Mouse (Mus musculus): ENCODE results near the gene Pik3ip1. TPM values are rescaled to one million over a fixed set of nuclear protein-coding genes. Genes with fewer than 3 reads are reported as not detected.

The Pik3ip1 gene
- polyA plus RNA-seq, 1 experiment, result 1.4 TPM

DNA sequence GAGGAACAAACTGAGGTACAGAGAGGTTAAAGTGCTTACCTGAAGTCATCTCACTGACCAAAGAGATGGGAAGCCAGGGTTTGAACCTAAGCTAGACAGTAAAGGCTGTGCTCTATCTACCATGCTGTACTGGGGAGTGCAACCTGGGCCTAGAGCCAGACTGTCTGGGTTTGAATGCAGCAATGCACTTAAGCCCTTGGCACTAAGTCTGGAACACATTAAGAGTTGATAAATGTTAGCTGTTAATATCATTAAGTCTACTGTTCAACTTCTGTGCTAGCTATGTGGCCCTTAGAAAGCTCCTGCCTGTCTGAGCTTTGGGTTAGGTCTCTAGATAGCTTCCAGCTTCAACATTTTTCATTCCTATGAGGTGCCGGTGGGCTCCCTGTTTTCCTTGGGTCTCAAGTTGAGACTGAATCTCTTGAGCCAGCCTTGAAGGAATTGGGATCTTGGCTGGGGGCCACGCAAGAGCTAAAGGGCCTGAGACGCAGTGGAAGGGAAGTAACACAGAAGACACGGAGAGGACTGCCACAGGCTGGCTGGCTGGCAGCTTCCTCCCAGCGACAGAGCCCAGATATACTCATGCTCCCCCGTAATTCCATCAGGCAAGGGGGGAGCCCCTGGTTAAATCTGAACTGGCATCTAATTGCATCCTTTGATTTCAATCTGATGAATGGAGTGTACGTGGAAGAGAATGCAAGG is 43.5 kb downstream of the Pik3ip1 start:
- Histone ChIP-seq H3K4me3 (ENCODE audit: insufficient read depth, low read depth, low read length) (no peak overlapping the region), H3K4me1 (ENCODE audit: control insufficient read depth, insufficient read depth, insufficient read length, low read length) (peaks cover 4% of the 10 kb centered on the region; the same call in 1 of the 2 replicates), H3K27ac (replicated peaks; ENCODE audit: low read depth, low read length) (no peak overlapping the region)

DNA sequence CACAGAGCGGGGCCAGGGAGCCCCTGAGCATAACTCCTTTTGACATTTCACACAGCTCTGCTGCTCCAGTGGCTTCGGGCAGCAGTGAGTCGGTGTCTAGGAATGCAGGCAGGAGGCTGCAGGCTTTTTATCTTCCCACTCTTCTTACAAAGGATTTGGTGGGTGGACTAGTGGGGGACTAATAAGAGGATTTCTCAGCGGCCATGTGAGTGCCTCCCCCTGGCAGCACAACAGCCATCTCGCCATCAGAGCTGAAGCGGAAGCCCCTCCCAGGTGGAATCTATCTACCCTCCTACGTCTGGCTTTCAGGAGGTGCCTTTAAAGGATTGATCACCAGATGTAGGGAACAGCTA is 44.1 kb downstream of the Pik3ip1 start:
- peaks cover 4% of the 10 kb centered on the region; the same call in 1 of the 2 replicates for H3K4me1 ChIP-seq (ENCODE audit: control insufficient read depth, insufficient read depth, insufficient read length, low read length)
- H3K4me3 ChIP-seq (ENCODE audit: insufficient read depth, low read depth, low read length), result no peak overlapping the region
- no peak overlapping the region for H3K27ac ChIP-seq (replicated peaks; ENCODE audit: low read depth, low read length)

DNA sequence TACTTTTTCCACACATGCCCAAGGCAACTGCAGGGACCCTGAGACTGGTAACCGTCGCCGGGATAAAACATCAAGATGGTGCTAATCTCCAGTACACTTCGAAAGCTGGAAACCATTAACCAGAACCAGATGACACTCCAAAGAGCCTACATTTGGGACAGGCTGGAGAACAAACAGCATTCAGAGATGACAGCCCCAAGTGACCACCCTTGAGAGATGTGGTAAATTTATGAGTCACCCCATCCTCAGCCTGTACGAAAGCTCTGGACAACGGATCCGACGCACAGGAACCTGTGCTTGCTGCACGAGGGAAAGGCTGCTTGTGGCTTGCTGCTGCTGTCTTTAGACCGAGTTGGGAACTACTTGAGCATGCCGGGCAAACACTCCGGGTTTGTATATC is 44.5 kb downstream of the Pik3ip1 start:
- Histone ChIP-seq H3K4me3 (ENCODE audit: insufficient read depth, low read depth, low read length) (no peak overlapping the region), H3K27ac (replicated peaks; ENCODE audit: low read depth, low read length) (no peak overlapping the region), H3K4me1 (ENCODE audit: control insufficient read depth, insufficient read depth, insufficient read length, low read length) (peaks cover 4% of the 10 kb centered on the region; the same call in 1 of the 2 replicates)

DNA sequence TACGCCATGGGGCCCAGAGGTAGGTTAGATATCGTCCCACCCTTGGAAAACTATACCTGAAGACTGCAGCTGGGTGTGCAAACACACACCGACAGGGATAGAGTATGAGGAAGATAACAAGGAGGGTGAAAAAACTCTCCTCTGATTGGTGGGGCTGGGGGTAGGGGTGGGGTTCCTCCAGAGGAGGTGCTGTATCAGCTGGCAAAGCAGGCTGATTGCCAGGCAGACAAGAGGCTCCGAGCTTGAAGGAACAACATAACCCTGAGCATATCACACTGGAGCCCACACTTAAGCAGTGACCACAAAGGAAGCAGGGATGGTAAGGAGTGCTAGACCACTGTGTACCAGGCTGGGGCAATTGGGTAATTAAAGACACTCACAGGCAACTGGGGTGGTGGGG is 49.2 kb downstream of the Pik3ip1 start:
- no peak overlapping the region for H3K27ac ChIP-seq (replicated peaks; ENCODE audit: low read depth, low read length)
- H3K4me1 ChIP-seq (ENCODE audit: control insufficient read depth, insufficient read depth, insufficient read length, low read length), result no peaks in the 10 kb centered on the region
- no peak overlapping the region for H3K4me3 ChIP-seq (ENCODE audit: insufficient read depth, low read depth, low read length)

DNA sequence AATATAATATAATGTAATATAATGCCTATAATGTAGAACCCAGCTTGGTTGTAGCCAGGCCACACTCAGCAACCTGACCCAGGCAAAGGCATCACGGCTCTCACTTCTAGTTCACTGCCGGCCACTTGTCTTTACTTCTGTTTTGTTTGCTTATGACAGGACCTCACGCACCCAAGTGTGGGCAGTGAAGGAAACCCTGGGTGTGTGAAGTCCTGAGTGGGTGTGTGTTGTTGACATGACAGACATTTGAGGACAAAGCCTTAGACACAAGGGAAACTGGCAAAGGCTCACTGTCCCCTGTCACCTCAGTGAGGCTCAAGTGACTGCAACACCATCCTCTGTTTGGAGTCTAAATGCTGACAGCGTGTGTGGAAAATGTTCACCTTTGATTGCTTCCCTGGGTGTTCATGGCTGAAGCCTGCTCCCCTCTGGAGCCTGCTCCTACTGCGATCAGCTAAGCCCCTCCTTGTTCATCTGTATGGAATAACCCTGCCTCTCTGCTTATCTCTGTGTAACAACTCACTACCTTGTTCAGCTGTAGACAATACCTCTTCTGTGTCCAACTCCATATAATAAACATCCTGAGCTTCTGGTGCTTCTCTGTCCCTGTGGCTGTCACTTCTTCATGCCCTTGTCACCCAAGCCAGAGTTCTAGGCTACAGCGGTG is 51.1 kb downstream of the Pik3ip1 start:
- Histone ChIP-seq H3K4me3 (ENCODE audit: insufficient read depth, low read depth, low read length) (no peak overlapping the region), H3K27ac (replicated peaks; ENCODE audit: low read depth, low read length) (no peak overlapping the region), H3K4me1 (ENCODE audit: control insufficient read depth, insufficient read depth, insufficient read length, low read length) (no peaks in the 10 kb centered on the region)

DNA sequence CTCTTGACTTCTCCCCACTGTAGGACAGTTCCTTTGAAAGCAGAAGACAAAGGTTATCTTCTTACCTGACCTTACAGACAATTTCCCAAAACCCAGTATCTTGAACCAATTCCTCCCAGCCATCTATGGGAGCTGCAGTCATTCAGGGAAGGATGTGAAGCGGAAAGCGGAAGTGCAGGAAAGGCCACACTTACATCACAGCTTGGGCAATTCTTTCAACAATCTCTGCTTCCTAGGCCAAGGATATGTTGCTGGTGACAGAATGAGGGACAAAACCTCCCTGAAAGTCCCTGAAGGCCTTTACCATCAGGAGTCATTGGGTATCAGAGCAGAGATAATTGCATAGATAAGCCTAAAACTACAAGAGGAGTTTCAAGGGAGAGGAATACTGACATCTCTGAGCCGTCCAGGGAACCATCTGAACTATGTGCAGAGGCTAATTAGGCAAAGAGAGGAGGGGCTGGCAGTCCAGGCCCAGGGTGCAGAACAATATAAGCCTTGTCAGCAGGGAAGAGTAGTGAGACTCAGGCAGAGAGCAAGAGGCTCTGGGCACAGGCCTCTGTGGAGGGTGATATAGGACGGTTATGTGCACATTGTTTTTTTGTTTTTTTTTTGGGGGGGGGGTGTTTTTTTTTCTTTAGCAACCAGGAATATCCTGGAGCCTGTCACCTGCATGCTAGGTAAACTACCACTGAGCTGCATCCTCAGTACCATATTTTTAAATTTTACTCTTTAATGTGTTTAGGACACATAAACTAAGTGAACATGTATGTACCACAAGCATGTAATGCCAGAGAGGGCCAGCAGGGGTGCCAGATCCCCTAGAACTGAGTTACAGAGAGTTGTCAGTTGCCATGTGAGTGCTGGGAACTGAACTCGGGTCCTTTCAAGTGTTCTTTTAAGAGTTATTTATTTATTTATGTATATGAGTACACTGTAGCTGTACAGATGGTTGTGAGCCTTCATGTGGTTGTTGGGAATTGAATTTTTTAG is 52.7 kb downstream of the Pik3ip1 start:
- no peaks in the 10 kb centered on the region for H3K4me1 ChIP-seq (ENCODE audit: control insufficient read depth, insufficient read depth, insufficient read length, low read length)
- H3K27ac ChIP-seq (replicated peaks; ENCODE audit: low read depth, low read length), result no peak overlapping the region

DNA sequence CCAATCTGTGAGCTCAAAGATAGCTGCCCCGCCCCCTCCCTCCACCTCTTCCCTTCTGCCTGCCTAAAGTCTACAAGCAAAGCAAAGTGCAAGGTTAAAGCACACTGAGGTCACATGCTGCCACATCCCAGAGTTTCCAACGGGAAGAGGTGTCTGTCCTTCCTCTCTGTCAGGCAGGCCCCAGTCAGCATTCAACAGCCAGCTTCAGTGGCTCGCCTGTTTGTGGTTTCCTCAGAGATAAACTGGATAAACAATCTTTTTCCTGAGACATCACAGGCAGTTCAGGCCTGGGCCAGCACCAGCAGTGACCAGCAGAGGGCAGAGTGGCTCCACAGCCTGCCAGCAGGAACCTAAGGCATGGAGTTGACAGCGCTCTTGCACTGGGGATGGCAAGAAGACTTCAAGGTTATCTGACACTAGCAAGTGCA is 56.8 kb downstream of the Pik3ip1 start:
- Histone ChIP-seq H3K27ac (replicated peaks; ENCODE audit: low read depth, low read length) (no peak overlapping the region), H3K4me1 (ENCODE audit: control insufficient read depth, insufficient read depth, insufficient read length, low read length) (no peaks in the 10 kb centered on the region), H3K4me3 (ENCODE audit: insufficient read depth, low read depth, low read length) (no peak overlapping the region)

More for the DNA sequence above, 52.7 kb downstream of the Pik3ip1 start:
- no peak overlapping the region for H3K4me3 ChIP-seq (ENCODE audit: insufficient read depth, low read depth, low read length)

DNA sequence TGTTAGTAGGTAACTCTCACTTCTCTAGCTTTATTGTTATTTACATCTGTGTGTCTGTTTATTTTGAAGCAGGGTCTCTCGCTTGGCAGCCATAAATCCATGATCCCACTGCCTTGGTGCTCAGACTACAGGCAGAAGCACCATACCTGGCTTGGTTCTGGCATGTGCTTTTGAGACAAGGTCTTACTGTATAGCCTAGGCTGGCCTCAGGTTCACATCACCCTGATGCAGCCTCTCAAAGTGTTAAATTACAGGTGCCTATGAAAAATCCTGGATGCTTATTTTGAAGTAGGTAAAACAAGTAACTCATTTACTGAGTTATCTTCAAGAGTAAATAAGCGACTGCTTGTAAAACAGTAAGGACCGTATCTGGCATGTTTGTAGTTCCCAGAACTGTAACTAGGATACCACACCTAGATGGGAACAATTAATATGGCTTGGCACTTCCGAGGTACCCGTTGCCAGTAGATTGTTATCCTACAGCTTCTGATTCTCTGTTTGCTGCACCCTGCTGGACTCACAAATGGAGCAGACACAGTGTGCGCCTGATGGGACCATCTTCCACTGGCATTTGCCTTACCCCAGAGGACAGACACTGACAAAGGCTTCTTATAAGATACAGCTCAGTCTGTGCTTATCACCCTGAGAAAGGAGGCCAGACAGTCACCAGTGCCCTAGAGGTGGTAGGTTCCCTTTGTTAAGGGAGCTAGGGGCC is 57.4 kb downstream of the Pik3ip1 start:
- no peak overlapping the region for H3K27ac ChIP-seq (replicated peaks; ENCODE audit: low read depth, low read length)
- H3K4me3 ChIP-seq (ENCODE audit: insufficient read depth, low read depth, low read length), result no peak overlapping the region

DNA sequence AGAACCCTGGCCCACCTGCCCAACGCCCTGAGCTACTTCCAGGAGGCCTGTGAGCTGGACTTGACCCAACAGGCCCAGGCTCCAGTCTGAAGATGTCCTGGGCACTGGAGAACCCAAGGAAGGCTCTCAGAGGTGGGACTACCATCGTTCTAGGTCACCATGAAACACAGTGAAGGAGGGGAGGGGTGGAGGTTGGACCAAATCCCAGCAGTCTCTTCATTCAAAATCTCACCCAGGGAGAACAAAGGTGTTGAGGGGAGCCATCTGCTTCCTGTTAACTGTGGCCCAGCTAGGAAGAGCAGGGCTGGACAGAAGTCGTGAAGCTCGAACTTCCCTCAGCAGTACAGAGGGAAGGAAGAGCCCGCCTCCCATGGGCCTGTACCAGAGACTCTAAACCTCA is 59.8 kb downstream of the Pik3ip1 start:
- Histone ChIP-seq H3K4me1 (ENCODE audit: control insufficient read depth, insufficient read depth, insufficient read length, low read length) (no peaks in the 10 kb centered on the region), H3K4me3 (ENCODE audit: insufficient read depth, low read depth, low read length) (no peak overlapping the region), H3K27ac (replicated peaks; ENCODE audit: low read depth, low read length) (no peak overlapping the region)

More for the DNA sequence above, 57.4 kb downstream of the Pik3ip1 start:
- no peaks in the 10 kb centered on the region for H3K4me1 ChIP-seq (ENCODE audit: control insufficient read depth, insufficient read depth, insufficient read length, low read length)

DNA sequence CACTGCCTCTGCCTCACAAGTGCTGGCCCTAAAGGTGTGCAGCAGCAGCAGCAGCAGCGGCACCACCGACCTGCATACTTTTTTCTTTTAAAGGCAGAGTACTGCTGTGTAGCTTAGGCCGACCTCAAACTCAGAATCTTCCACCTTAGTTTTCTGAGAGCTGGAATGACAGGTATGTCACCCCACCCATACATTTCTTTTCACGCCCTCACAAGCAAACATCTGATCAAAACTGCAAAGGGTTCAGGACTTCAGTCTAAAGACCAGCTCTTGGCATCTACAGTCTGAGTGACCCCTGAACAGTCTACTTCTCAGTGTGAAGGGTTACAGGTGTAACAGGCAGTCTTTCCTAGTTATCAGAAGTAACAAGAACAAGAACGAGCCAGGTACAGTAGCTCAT is 60.6 kb downstream of the Pik3ip1 start:
- no peak overlapping the region for H3K4me3 ChIP-seq (ENCODE audit: insufficient read depth, low read depth, low read length)
- H3K4me1 ChIP-seq (ENCODE audit: control insufficient read depth, insufficient read depth, insufficient read length, low read length), result no peaks in the 10 kb centered on the region
- H3K27ac ChIP-seq (replicated peaks; ENCODE audit: low read depth, low read length), result no peak overlapping the region

DNA sequence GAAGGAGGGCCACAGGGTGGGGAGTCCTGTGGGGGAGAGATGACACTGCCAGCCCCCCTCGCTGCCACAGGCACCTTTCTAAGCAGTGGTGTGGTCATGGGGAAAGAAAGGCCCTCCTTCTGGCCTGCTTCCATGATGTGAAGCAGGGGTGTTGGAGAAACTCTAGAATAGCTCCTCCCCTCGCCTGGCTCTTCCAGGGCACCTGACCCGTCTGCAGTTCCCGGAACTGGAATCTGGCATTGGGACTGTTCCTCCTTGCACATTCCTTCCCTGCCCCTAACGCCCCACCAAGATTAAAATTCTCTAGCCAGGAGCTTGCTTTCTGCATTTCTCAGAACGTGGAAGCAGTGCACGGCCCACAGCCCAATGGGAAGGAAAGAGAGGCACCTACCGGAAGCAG is 62.3 kb downstream of the Pik3ip1 start:
- Histone ChIP-seq H3K4me3 (ENCODE audit: insufficient read depth, low read depth, low read length) (no peak overlapping the region), H3K4me1 (ENCODE audit: control insufficient read depth, insufficient read depth, insufficient read length, low read length) (no peaks in the 10 kb centered on the region), H3K27ac (replicated peaks; ENCODE audit: low read depth, low read length) (no peak overlapping the region)

Other genes starting within 250 kb of the Pik3ip1 start
- 3.1 and 5.0 TPM in 2 replicates for gene Sfi1, start 136.9 kb upstream of the Pik3ip1 start, polyA plus RNA-seq (2012; ENCODE audit: insufficient read depth, insufficient read length, missing spikeins)
- gene Eif4enif1, start 128.0 kb upstream of the Pik3ip1 start, polyA plus RNA-seq (2012; ENCODE audit: insufficient read depth, insufficient read length, missing spikeins), result 19.7 and 21.3 TPM in 2 replicates
- gene Drg1, start 64.0 kb upstream of the Pik3ip1 start, polyA plus RNA-seq (2012; ENCODE audit: insufficient read depth, insufficient read length, missing spikeins), result 50.0 and 57.3 TPM in 2 replicates
- 2.0 and 4.0 TPM in 2 replicates for gene Patz1, start 41.5 kb upstream of the Pik3ip1 start, polyA plus RNA-seq (2012; ENCODE audit: insufficient read depth, insufficient read length, missing spikeins)
- gene Limk2, start 78.8 kb downstream of the Pik3ip1 start, polyA plus RNA-seq (2012; ENCODE audit: insufficient read depth, insufficient read length, missing spikeins), result 9.6 and 13.9 TPM in 2 replicates
- gene Rnf185, start 122.0 kb downstream of the Pik3ip1 start, polyA plus RNA-seq (2012; ENCODE audit: insufficient read depth, insufficient read length, missing spikeins), result 15.9 and 17.6 TPM in 2 replicates
- gene Pla2g3, start 157.9 kb downstream of the Pik3ip1 start, polyA plus RNA-seq (2012; ENCODE audit: insufficient read depth, insufficient read length, missing spikeins), result not detected in 2 replicates
- not detected in 2 replicates for gene Inpp5j, start 174.4 kb downstream of the Pik3ip1 start, polyA plus RNA-seq (2012; ENCODE audit: insufficient read depth, insufficient read length, missing spikeins)
- 15.9 and 19.1 TPM in 2 replicates for gene Selenom, start 184.3 kb downstream of the Pik3ip1 start, polyA plus RNA-seq (2012; ENCODE audit: insufficient read depth, insufficient read length, missing spikeins)
- gene Smtn, start 210.2 kb downstream of the Pik3ip1 start, polyA plus RNA-seq (2012; ENCODE audit: insufficient read depth, insufficient read length, missing spikeins), result 12.2 and 21.8 TPM in 2 replicates